Mouse (Mus musculus) C2C12 (cell line): ENCODE measurements around the gene Camkv.

Source experiments
- MYOG ChIP-seq: IDR thresholded peaks from one replicate; pipeline ENCODE4 v1.6.1; 2011; ENCODE audit not compliant: control insufficient read depth, insufficient read length; ENCODE audit errors: extremely low read depth
- USF1 ChIP-seq: IDR thresholded peaks from one replicate; pipeline ENCODE4 v1.6.1; 2011; ENCODE audit warnings: low read depth, mild to moderate bottlenecking, control low read depth, moderate library complexity

DNA sequence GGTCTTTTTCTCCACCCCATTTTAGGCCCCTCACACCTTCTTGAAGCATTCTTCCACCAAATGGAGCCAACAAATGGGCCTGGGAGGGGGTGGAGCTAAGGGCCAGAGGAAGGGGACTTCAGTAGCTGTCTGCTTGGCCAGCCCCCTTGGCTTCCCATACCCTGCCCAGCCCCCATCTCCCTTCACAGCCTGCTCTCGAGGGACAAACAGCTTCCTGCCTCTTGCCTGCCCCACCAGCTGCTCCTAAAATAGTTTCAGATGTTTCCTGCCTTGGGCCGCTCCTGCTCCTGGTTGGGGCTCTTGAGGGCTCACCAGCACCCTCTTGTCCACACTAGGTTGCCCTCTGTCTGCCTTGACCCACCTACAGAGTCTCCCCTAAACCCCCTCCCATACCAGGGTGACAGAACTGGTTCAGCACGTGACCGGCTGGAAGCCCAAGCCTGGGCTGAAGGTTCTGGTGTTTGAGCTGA lies 48.0 kb downstream of the Camkv start:
- TF ChIP-seq USF1 = no peak
- TF ChIP-seq MYOG = no peak
